Mouse (Mus musculus) left cerebral cortex, adult 2 months (tissue): ENCODE measurements around the gene Arid5a. TPM values are rescaled to one million over a fixed set of nuclear protein-coding genes. Genes with fewer than 3 reads are reported as not detected.

ENCODE experiments used
- DNase-seq, 2 experiments: peaks; one replicate each; pipeline ENCODE4 v3.0.0; 2021 to 2022; ENCODE audit warnings: low spot score in 2 of 2, mixed read lengths in 1 of 2; ENCODE audit errors: extremely low spot score in 1 of 2
- H3K27ac ChIP-seq: fragments of 200-600 bp; 2 replicates; pipeline ENCODE4 v1.8.1; 2022
- H3K4me3 ChIP-seq: fragments of 200-600 bp; 2 replicates; pipeline ENCODE4 v1.8.1; 2022
- CTCF ChIP-seq: fragments of 200-600 bp; IDR thresholded peaks from 2 replicates; pipeline ENCODE4 v1.8.1; 2022; ENCODE audit warnings: antibody characterized with exemption, mild to moderate bottlenecking, moderate library complexity
- intact Hi-C: fragments of 180-260 bp; cut with DNase I; formaldehyde crosslinking; loops from one replicate; pipeline ENCODE4 v1.15.1; 2025
- long read RNA-seq, 2 experiments: library from polyadenylated mRNA; stranded (forward); transcript quantifications; one replicate each; pipeline ENCODE4 v2.0.0; 2021; ENCODE audit warnings: borderline mapping rate in 2 of 2
- total RNA-seq, 2 experiments: library from RNA; stranded (reverse); gene quantifications; 2 replicates each; pipeline ENCODE4 v1.2.3; 2021

Arid5a gene
- 10 to 100 TPM; 16.1 to 23.5 TPM for total RNA-seq
- long read RNA-seq, experiment 1, full-length matches to known transcripts, result 12 of 14 reads
- long read RNA-seq, experiment 1, partial matches to known transcripts, result 0 of 14 reads
- long read RNA-seq, experiment 1, other reads (novel, unspliced or antisense), result 2 of 14 reads
- long read RNA-seq, experiment 2, full-length matches to known transcripts, result 18 of 22 reads
- long read RNA-seq, experiment 2, partial matches to known transcripts, result 1 of 22 reads
- long read RNA-seq, experiment 2, other reads (novel, unspliced or antisense), result 3 of 22 reads

- H3K4me3 ChIP-seq, result peak within 1 kb of the TSS; percentile 99
- H3K27ac ChIP-seq, result peak within 1 kb of the TSS; percentile 82
- intact Hi-C loops, result no loop called here
- peak; percentile 20; the same call in 1 of the 2 replicates for TF ChIP-seq CTCF
- DNase-seq, result peak; percentile 80 to 84
Observed at GRCm38 (mm10) chr1:36307495-36308280, at the start of gene Arid5a. Gene Arid5a, plus strand, starts transcription at chr1:36307733.

GRCm38 (mm10) chr1:36258631-36259030 lies 48.9 kb upstream of the Arid5a start:
- intact Hi-C loops, result no loop called here
- no peak for DNase-seq
- no peak for TF ChIP-seq CTCF
- Histone ChIP-seq H3K4me3 (no peak overlapping the region), H3K27ac (no peak overlapping the region)

- no peak overlapping the region for H3K27ac ChIP-seq
- no peak overlapping the region for H3K4me3 ChIP-seq
- TF ChIP-seq CTCF, result no peak
- no peak for DNase-seq
- intact Hi-C loops, result no loop called here
Observed at GRCm38 (mm10) chr1:36259281-36259680, 48.3 kb upstream of the Arid5a start.

- intact Hi-C loops, result no loop called here
- DNase-seq, result no peak
- no peak for TF ChIP-seq CTCF
- no peak overlapping the region for H3K27ac ChIP-seq
- H3K4me3 ChIP-seq, result no peak overlapping the region
Observed at GRCm38 (mm10) chr1:36260418-36260817, 47.1 kb upstream of the Arid5a start.

- no peak for TF ChIP-seq CTCF
- H3K4me3 ChIP-seq, result no peak overlapping the region
- no peak for DNase-seq
- H3K27ac ChIP-seq, result no peak overlapping the region
- intact Hi-C loops, result no loop called here
Observed at GRCm38 (mm10) chr1:36261708-36262504, 45.6 kb upstream of the Arid5a start.

- Histone ChIP-seq H3K4me3 (no peak overlapping the region), H3K27ac (no peak overlapping the region; the same call in 1 of the 2 replicates)
- no peak for DNase-seq
- no peak for TF ChIP-seq CTCF
- intact Hi-C loops, result no loop called here
Observed at GRCm38 (mm10) chr1:36263833-36264488, 43.6 kb upstream of the Arid5a start.

GRCm38 (mm10) chr1:36266293-36266692 lies 41.2 kb upstream of the Arid5a start:
- no peak overlapping the region for H3K27ac ChIP-seq
- intact Hi-C loops, result no loop called here

GRCm38 (mm10) chr1:36267595-36267994 lies 39.9 kb upstream of the Arid5a start:
- intact Hi-C loops, result no loop called here
- DNase-seq, result no peak
- no peak for TF ChIP-seq CTCF
- no peak overlapping the region for H3K4me3 ChIP-seq
- no peak overlapping the region for H3K27ac ChIP-seq

More at GRCm38 (mm10) chr1:36266293-36266692, 41.2 kb upstream of the Arid5a start:
- no peak for DNase-seq
- TF ChIP-seq CTCF, result no peak
- H3K4me3 ChIP-seq, result no peak overlapping the region

- Histone ChIP-seq H3K27ac (no peak overlapping the region), H3K4me3 (no peak overlapping the region)
- intact Hi-C loops, result no loop called here
- DNase-seq, result no peak
- TF ChIP-seq CTCF, result no peak
Observed at GRCm38 (mm10) chr1:36269121-36269795, 38.3 kb upstream of the Arid5a start.

GRCm38 (mm10) chr1:36270666-36271065 lies 36.9 kb upstream of the Arid5a start:
- TF ChIP-seq CTCF, result no peak
- DNase-seq, result no peak
- Histone ChIP-seq H3K27ac (no peak overlapping the region), H3K4me3 (no peak overlapping the region)
- intact Hi-C loops, result loop anchor here (10.0 kb wide), 1 partner anchor 1376 kb away; no protein-coding TSS in a partner anchor
